Mouse (Mus musculus) spleen, embryonic (tissue): ENCODE results near the gene Ostm1.

ENCODE experiments used
- CTCF ChIA-PET: fragments of 350-600 bp; sonication (Branson Sonifier 250); formaldehyde crosslinking; loops from one replicate; lab custom pipeline; 2022; lab: Charles Lee

The Ostm1 gene

GRCm38 (mm10) chr10:42582566-42583110, 984 bp upstream of the Ostm1 start:
- CTCF ChIA-PET, result interaction anchor here (0.6 kb wide), 1 partner anchor 61 kb away, joined by 3 read pairs; no protein-coding TSS in a partner anchor

- CTCF ChIA-PET, result no interaction called here
Observed at GRCm38 (mm10) chr10:42583902-42584435, 347 bp downstream of the Ostm1 start.

GRCm38 (mm10) chr10:42584436-42584983, 888 bp downstream of the Ostm1 start:
- CTCF ChIA-PET, result no interaction called here

- CTCF ChIA-PET, result no interaction called here
Observed at GRCm38 (mm10) chr10:42585156-42585555, 1.5 kb downstream of the Ostm1 start.

- CTCF ChIA-PET, result no interaction called here
Observed at GRCm38 (mm10) chr10:42585596-42586305, 2.1 kb downstream of the Ostm1 start.

GRCm38 (mm10) chr10:42587961-42588750, 4.5 kb downstream of the Ostm1 start:
- CTCF ChIA-PET, result no interaction called here

GRCm38 (mm10) chr10:42589505-42589904, 5.9 kb downstream of the Ostm1 start:
- CTCF ChIA-PET, result no interaction called here

- CTCF ChIA-PET, result interaction anchor here (0.7 kb wide), 2 partner anchors 56 to 694 kb away, joined by 3 to 5 read pairs; no protein-coding TSS in a partner anchor
Observed at GRCm38 (mm10) chr10:42590261-42591184, 6.9 kb downstream of the Ostm1 start.

- CTCF ChIA-PET, result no interaction called here
Observed at GRCm38 (mm10) chr10:42591185-42591992, 7.8 kb downstream of the Ostm1 start.

GRCm38 (mm10) chr10:42591993-42592686, 8.5 kb downstream of the Ostm1 start:
- CTCF ChIA-PET, result no interaction called here

- CTCF ChIA-PET, result no interaction called here
Observed at GRCm38 (mm10) chr10:42593201-42593600, 9.6 kb downstream of the Ostm1 start.

GRCm38 (mm10) chr10:42598615-42599014, 15.0 kb downstream of the Ostm1 start:
- CTCF ChIA-PET, result no interaction called here

- CTCF ChIA-PET, result interaction anchor here (0.7 kb wide), 1 partner anchor 284 kb away, joined by 4 read pairs; no protein-coding TSS in a partner anchor
Observed at GRCm38 (mm10) chr10:42601556-42601955, 17.9 kb downstream of the Ostm1 start.

- CTCF ChIA-PET, result no interaction called here
Observed at GRCm38 (mm10) chr10:42604874-42605273, 21.3 kb downstream of the Ostm1 start.

GRCm38 (mm10) chr10:42606757-42607156, 23.1 kb downstream of the Ostm1 start:
- CTCF ChIA-PET, result no interaction called here

- CTCF ChIA-PET, result no interaction called here
Observed at GRCm38 (mm10) chr10:42613075-42613474, 29.5 kb downstream of the Ostm1 start.

- CTCF ChIA-PET, result no interaction called here
Observed at GRCm38 (mm10) chr10:42613639-42614381, 30.2 kb downstream of the Ostm1 start.

GRCm38 (mm10) chr10:42614766-42615165, 31.1 kb downstream of the Ostm1 start:
- CTCF ChIA-PET, result interaction anchor here (0.6 kb wide), 1 partner anchor 86 kb away, joined by 3 read pairs; no protein-coding TSS in a partner anchor
